Mouse (Mus musculus) common myeloid progenitor, adult 5-6 weeks (primary cell): ENCODE results near the gene Hnf4a. TPM values are rescaled to one million over a fixed set of nuclear protein-coding genes. Genes with fewer than 3 reads are reported as not detected.

Experiments used
- ATAC-seq: replicated peaks from 2 replicates; pipeline ENCODE4 v1.8.0; 2016; ENCODE audit warnings: low read depth, mild to moderate bottlenecking, moderate TSS enrichment, inconsistent platforms; ENCODE audit not compliant: poor library complexity, severe bottlenecking
- total RNA-seq: library from RNA; stranded (forward); fragments of 200-1000, 187-1606 nt; gene quantifications from 2 replicates; pipeline ENCODE4 v1.2.3, GENCODE M21; 2017

Hnf4a gene
- total RNA-seq, 1 experiment from 2014 or later: 6.1 TPM

GRCm38 (mm10) chr2:163542674-163543073 lies 36.1 kb downstream of the Hnf4a start:
- ATAC-seq: no peak

DNA sequence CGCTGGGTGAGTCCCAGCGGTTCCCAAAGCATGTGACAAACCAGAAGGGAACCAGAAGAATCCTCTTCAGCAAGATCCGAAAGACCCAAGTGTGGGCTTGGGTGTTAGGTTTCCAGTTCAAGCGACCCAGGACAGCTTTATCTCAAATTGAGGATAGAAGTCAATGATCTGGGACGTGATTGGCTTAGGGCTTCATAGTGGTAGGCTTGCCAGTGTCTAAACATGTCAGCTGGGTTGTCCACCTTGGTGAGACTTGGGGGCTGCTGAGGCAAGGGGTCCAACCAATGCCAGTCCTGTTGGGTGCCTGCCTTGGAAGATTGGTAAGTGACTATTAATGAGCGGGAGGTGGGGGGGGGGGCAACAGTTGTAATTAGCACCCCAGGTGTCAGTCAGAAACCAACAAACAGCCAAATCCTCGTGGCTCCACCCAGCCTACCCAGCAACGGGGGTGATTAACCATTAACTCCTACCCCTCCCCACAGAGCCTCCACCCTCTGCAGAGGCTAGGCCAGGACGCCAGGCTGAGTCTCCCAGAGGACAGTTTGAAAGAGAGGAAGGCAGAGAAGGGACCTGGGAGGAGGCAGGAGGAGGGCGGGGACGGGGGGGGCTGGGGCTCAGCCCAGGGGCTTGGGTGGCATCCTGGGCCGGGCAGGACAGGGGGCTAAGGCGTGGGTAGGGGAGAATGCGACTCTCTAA lies 40.2 kb downstream of the Hnf4a start:
- no peak for ATAC-seq

DNA sequence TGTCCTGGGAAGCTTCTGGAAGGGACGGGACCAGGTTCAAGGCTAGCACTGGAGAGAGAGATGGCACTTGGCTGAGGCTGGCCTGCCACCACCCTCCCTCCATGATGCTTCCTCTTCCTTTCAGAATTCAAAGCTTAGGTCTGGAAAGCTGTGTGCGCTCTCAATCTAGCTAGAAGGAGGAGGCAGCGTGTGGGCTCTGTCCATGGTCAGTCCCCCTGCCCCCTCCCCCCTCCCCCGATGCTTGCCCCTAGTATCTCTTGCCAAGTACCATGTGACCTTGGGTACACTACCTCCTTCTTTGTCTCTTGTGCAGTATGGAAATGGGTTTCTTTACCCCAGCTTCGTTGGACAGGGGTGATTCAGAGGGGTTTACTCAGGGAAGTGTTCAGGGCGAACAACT lies 42.2 kb downstream of the Hnf4a start:
- ATAC-seq: no peak

GRCm38 (mm10) chr2:163549786-163550185 lies 43.2 kb downstream of the Hnf4a start:
- no peak for ATAC-seq

DNA sequence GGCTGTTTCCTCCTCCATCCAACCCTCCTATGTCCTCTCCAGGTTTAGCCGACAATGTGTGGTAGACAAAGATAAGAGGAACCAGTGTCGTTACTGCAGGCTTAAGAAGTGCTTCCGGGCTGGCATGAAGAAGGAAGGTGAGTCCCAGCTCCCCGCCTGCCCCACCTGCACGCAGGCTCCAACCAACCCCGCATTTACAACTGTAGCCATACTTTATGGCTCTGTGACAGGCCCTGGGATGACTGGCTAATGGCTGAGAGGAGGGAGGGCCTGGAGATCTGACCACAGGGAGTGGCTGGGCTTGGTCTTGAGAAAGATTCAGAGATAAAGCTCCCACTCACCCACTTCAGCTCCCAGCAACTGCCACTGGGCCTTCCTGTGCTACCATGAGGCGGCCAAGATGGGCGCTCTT lies 45.9 kb downstream of the Hnf4a start:
- ATAC-seq: peak; percentile 73

- ATAC-seq: no peak
Observed at GRCm38 (mm10) chr2:163554425-163554982, 47.9 kb downstream of the Hnf4a start.

DNA sequence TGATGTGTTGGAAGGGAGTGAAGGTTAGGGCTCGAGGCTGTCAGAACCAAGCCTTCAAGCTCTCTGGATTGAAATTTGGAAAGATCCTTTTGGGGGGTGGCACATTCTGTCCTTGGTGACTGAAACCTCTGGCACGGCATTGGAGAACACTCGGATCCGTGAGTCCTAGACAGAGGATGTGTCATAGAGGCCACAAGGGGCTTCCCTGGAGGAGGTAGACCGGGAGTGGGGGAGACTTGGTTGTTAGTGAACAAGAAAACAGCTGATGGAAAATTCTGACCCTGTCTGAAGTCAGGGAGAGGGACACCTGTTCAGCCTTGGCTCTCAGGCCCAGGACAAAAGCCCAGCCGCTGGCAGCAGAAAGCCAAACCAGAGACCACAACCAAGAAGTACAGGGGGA lies 48.4 kb downstream of the Hnf4a start:
- no peak for ATAC-seq

GRCm38 (mm10) chr2:163555417-163555816 lies 48.8 kb downstream of the Hnf4a start:
- ATAC-seq: no peak

DNA sequence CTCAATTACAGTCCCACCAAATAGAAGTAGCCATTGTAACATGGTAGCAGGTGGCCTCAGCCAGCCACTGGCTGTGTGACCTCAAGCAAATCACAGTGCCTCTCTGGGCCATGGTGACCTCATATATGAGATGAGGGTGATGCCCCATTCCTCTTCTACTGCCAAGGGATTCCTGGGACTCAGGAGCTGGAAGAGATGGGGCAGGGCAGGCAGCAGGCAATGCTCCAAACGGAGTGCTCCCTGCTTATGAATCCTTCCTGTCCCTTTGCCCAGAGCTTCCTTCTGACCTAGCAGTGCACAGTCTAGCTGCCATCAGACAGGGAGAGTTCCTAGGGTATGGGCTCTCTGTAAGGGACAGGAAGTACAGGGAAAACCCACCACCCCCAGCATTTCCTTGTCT lies 51.9 kb downstream of the Hnf4a start:
- no peak for ATAC-seq

- no peak for ATAC-seq
Observed at GRCm38 (mm10) chr2:163559236-163559635, 52.6 kb downstream of the Hnf4a start.

GRCm38 (mm10) chr2:163560247-163560646 lies 53.6 kb downstream of the Hnf4a start:
- ATAC-seq: no peak

GRCm38 (mm10) chr2:163561258-163561948 lies 54.8 kb downstream of the Hnf4a start:
- no peak for ATAC-seq

- ATAC-seq: 0 out of 2 replicates have a peak, but pooled peaks have one; percentile 47
Observed at GRCm38 (mm10) chr2:163564646-163565045, 58.0 kb downstream of the Hnf4a start.

- ATAC-seq: no peak
Observed at GRCm38 (mm10) chr2:163574321-163574720, 67.7 kb downstream of the Hnf4a start.

GRCm38 (mm10) chr2:163575248-163575647 lies 68.6 kb downstream of the Hnf4a start:
- ATAC-seq: peak; percentile 44

DNA sequence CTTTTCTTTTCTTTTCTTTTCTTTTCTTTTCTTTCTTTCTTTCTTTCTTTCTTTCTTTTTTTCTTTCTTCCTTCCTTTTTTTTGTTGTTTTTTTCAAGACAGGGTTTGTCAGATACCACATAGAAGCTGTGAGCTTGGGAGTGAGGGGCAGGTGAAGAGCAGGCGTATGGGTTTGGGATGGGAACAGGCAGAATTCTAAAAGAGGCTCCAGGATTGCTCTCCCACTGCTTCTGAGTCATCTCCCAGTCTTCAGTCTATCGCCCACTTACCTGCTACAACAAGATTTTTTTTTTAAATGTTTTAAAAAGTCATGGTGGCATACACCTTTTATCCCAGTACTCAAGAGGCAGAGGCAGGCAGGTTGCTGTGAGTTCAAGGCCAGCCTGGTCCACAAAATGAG lies 71.4 kb downstream of the Hnf4a start:
- ATAC-seq: no peak

DNA sequence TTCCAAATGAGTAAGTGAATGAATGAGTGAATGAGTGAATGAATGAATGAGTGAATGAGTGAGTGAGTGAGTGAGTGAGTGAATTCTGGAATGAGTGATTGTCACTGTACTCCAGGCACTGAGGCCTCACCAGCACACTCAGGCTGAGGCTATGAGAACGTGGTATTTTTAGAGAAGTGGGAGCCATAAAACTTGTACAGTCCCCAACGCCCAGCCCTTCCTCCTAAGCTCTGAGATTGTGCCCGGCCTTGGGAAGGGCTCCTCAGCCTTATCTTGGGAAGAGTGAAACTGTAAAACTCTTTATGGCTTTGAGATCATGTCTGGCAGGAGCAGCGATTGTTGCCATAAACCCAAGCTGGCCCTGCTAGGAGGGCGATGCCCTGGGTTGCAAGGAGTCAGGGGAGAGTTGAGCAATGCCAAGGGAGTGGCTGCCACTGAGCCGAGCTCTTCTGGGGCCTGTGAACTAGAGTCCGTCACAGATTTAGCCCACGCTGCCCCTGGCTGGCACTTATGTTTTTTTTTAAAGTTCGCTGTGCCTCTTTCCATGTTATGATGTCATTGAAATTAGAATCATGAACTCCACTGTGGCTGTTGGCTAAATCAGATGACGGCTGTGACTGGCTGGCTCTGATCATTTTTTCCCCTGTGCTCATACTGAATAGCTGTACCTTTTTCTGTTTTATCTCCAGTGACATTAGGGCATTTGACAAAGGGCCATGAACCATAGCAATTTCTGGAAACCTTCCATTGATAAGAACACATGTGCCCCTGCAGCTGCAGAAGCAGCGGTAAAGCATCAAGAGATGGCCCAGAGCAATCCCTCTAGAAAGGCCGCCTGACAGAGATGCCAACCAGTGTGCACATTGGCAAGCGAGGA lies 73.7 kb downstream of the Hnf4a start:
- ATAC-seq: peak; percentile 43

- ATAC-seq: no peak
Observed at GRCm38 (mm10) chr2:163583226-163584087, 76.8 kb downstream of the Hnf4a start.

GRCm38 (mm10) chr2:163584088-163584426 lies 77.4 kb downstream of the Hnf4a start:
- ATAC-seq: no peak
